Mouse (Mus musculus) adrenal gland, postnatal 14 days (tissue): ENCODE results near the gene Card10. TPM values are rescaled to one million over a fixed set of nuclear protein-coding genes. Genes with fewer than 3 reads are reported as not detected.

ENCODE experiments used
- DNase-seq: peaks from one replicate; pipeline ENCODE4 v3.0.0; 2021; ENCODE audit warnings: mixed read lengths
- total RNA-seq: library from RNA; stranded (reverse); gene quantifications from 2 replicates; pipeline ENCODE4 v1.2.3, GENCODE M21; 2021

The Card10 gene
- total RNA-seq, 1 experiment from 2014 or later: 10.6 TPM

DNA sequence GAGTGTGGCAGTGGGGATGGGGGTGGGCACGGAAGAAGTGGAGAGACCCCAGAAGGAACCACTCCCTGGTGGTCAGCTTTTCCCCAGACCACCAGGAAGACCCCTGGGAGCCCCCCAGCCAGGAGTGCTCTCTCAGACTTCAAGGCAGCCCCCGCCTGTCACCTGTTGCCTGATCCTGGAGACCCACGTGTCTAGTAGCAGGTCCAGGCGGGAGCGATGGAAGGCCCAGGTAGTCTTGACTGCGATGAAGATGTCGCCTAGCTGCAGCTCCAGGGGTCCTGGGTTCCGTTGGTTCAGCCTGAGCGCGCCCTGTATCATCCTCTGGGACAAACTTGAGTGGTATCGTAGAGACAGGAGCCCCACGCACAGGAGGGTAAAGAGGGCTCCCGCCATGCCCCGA is 30.0 kb downstream of the Card10 start:
- no peak for DNase-seq

- DNase-seq: peak; percentile 53
Observed at GRCm38 (mm10) chr15:78772368-78772763, 30.5 kb downstream of the Card10 start.

DNA sequence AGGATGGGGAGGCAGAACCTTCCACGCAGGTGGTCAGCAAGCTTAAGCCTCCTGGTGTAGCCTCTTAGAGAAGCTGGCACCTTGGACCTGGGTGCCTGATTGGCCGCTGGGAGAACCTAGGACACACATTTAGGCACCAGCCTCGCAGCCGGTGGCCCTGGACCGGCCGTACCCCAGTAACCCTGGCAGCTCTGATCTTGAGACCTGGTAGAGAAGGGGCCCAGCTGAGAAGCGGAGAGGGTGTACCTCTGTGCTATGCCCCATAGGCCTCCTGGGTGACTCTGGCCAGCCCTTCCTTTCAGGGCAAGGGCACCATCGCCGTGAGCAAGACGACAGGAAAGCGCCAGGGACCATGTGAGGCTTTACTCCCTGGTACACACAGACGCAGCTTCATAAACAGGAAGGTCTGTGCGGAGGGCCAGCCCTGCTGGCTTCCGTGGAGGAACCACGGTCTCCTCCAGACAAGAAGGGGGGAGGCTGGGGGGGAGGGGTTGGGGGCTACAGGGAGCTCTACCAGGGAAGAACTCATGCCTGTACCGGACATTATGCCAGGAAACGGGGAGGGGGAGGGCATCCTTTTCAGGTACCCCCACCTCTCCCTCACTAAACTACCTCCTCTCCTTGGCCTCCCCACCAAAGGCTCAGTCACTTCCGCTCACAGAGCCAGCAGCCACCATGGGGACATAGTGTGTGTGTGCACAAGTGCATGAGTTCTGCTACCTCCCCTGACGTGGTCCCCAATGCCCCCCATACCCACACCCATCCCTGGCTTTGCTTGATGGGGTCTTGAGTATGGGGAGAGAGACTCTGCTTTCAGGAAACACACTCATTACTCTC is 31.1 kb downstream of the Card10 start:
- peak; percentile 56 for DNase-seq

GRCm38 (mm10) chr15:78770983-78771355 is 31.9 kb downstream of the Card10 start:
- no peak for DNase-seq

DNA sequence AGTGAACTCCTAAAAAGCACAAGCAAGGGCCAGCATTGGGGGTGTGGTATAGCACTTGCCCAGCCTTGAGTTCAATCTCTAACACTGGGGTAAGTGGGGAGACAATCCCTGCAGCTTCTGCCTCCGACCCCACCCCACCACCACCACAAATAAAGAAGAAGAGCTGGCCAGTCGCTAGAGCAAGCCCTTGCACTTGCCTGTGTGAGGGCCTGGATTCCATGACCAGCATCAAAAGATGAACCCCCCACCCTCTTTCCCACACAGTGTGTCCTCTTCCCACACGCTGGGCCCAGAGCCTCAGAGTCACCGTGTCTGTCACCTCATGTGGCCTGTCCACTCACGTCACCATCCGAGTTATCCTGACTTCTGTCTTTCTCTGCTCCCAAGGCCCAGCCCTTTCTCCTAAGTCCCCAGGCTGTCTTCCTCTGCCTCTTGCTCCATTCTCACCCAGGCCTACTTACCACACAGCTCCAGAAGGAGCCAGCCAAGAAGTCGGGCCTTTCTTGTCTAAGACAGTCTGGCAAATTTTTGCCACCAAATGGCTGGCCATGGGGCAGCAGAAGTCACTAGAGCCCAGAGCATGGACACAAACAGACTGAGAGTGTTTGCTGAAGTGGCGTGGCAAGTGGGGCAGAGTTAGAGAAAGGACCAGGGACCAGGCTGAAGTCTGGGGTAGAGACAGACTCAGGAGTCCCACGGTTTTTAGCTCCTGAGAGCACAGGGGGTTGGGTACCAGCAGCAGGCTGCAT is 32.4 kb downstream of the Card10 start:
- no peak for DNase-seq

DNA sequence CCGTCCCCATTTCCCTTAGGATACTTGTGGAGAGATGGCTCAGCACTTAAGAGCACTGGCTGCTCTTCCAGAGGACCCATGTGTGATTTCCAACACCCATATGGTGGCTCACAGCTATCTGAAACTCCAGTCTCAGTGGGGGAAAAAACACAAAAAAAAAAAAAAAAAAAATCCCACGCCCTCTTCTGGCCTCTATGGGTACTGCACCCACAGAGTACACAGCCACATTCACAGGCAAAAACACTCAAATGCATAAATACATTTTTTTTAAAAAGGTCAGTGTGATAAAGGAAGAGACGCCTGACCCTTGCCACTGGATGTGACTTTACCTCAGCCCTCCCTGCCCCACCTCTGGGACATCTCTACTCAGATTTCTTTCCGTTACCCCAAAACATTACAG is 33.8 kb downstream of the Card10 start:
- DNase-seq: no peak

GRCm38 (mm10) chr15:78763704-78764103 is 39.1 kb downstream of the Card10 start:
- DNase-seq: no peak

DNA sequence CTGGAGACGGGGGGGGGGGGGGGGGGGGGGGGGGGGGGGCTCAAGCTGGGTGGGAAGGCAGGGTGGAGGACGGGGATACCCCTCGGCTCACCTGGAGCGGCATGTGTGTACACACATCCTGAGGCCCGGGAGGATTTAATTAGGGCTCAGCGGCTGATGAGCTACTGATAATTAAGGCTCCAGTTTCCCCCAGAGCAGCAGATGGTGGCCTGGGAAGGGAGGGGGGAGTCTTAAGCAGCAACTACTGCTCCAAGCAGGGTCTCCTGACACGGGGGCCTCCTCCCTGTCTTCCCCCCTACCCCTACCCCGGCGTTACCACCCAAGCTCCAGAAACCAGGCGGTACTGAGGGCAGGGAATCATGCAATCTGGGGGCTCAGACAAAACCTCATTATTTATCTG is 39.6 kb downstream of the Card10 start:
- DNase-seq: no peak

DNA sequence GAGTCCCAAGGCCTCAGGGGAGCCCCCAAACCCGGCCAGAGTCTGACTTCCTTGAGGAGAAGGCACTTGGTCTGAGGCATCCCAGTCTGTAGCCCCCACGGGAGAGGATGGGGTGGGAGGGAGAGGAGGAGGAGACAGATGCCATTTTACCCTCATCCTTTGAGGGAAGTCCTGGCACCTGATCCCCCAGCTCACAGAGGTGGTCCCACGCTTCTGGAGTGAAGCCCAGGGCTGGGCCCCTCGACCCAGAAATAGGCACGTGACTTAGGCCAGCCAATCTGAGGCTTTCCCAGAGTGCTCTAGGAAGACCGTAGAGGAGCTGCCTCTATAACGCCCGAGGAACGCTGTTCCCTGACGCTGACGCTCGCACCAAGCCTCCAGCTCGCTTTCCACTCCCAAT is 41.7 kb downstream of the Card10 start:
- no peak for DNase-seq

DNA sequence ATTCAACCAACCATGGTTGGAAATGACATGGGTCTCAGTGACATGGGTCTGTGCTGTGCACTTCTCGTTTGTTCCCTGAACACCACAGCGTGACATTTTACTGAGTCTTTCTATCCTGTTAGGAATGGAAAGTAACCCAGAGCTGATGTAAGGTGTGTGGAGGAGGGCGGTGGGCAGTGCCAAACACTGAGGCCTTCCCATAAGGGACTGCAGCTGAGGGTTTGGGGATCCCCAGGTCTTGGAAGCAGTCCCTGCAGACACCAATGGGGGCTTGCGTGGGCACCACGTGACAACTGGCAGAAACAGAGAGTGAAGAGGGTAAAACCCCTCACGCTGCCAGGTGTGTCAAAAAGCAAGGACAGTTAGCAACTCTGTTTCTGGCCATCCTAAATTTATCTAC is 44.7 kb downstream of the Card10 start:
- no peak for DNase-seq

GRCm38 (mm10) chr15:78755966-78756725 is 46.7 kb downstream of the Card10 start:
- no peak for DNase-seq

- DNase-seq: peak; percentile 55
Observed at GRCm38 (mm10) chr15:78755226-78755625, 47.6 kb downstream of the Card10 start.

DNA sequence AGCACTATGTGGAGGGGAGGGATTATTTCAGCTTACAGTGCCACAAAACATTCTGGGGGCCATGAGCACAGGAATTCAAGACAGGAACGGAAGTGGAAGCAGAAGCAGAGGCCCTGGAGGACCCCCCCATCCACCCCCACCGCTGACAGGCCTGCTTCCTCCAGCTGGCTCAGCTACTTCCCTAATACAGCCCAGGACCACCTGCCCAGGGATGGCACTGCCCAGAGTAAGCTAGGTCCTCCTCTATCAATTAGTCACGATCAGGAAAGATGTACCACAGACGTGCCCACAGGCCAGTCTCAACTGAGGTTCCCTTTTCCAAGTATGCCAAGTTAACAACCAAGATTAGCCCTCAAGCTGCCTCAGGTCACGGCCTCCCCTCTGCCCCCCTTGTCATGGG is 48.7 kb downstream of the Card10 start:
- no peak for DNase-seq

DNA sequence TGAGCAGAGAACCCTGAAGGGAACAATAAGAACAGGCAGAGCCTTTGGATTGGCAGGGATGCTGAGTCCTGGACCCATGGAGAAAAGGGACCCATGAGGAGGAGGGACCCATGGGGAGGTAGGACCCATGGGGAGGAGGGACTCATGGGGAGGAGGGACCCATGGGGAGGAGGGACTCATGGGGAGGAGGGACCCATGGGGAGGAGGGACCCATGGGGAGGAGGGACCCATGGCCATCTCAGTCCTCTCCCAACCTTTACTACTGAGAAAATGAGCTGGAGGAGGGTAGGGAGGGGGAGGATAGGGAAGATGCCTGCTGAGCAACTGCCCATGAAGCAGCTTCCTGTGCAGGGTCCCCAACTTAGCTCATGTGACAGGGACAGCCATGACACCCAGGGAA is 49.9 kb downstream of the Card10 start:
- DNase-seq: no peak

DNA sequence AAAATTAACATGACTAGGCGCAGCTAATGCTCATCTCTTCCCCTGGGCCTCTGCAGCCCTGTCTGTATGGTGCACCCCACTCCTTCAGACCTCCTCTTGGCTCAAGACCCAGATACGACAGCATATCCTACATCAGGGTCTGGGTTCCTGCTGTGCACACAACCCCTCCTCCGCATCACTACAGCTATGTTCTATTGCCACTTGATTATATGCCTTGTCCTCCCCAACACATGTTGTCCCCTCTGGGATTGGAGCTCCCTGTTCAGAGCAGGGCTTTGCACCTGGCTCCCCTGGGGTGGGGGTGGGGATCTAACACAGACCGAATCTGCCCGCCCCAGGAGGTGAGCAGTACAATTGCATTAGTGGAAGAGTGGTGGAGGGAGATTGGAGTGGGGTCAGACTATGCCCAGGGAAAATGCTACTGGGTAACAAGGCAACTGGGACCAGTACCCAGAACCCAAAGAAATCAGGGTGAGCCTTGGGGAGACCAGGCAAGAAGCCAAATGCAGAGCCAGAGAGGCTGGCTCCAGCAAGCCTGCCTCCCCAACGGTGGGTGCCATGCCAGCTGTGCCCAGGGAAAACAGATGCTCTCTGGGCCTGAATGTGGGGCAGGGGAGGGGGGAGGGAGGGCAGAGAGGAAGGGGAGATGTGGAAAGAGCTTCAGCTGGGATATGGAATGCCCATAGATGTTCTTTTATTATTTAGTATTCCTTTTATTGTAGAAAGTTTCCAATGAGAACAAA is 52.1 kb downstream of the Card10 start:
- DNase-seq: no peak

DNA sequence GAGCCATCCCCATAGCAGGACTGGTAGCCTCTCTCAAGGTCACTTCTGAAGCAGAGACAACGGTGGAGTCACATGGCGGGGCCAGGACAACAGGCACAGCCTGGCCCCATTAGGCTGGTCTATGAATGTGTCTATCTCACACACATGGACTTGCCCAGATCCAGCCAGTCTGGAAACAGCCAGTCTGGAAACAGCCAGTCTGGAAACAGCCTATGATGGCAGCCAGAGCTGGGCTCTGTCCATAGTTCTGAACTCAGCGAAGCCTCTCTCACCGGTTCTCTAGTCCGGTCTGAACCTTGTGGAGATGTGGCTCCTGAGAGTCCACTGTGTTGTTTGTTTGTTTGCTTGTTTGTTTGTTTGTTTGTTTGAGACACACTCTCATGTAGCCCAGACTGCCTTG is 53.0 kb downstream of the Card10 start:
- DNase-seq: peak; percentile 57

DNA sequence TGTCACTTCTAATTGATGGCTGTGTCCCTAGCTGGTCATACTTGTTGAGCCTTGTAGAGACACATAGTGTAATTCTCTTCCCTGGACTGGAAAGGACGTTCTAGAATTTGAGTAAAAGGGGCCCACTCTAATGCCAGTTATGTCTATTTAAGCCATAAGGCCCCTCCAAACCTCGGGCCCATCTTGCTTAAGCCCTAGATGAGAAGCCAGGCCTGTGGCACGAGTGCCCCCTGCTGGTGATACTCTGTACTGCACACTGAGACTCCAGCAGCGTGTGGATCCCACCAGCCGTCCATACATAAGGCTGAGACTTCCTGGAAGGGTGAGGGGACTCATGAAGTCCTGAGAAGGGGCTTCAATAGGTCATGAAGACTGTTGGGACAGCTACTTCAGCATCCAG is 58.6 kb downstream of the Card10 start:
- DNase-seq: peak; percentile 88

DNA sequence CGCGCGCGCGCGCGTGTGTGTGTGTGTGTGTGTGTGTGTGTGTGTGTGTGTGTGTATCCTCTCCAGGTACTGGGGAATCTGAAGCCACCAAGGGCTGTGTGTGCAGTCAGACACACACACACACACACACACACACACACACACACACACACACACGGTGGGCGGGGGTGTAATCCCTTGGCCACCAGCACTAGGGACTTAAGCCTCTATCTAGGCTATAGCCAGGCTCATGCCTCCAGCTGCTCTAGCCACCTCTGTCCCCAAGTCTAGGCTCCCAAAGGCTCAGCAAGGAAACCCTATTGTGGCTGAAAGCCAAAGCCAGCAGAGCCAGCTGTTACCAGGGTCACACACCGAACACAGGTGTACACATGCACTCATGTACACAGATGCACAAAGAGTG is 60.0 kb downstream of the Card10 start:
- no peak for DNase-seq

GRCm38 (mm10) chr15:78740662-78741061 is 62.2 kb downstream of the Card10 start:
- DNase-seq: no peak

DNA sequence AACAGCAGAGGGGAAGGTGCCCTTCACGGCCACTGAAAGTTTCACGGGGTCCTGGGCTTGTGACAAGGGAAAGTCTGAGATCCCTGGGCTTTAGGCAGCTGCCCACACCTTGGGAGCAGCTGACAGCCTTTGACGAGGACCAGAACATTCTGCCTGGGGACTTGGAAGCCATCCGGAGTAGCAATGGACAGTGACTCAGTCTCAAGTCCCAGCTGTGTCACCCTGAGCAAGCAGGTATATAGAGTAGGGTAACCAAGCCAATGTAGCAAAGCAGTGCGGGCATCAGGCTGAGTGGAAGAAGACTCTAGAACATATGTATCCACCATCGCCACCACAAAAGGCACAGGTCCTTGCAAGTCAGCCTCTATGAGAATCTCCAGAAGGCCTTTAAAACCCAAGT is 65.7 kb downstream of the Card10 start:
- no peak for DNase-seq

GRCm38 (mm10) chr15:78736681-78737100 is 66.2 kb downstream of the Card10 start:
- peak; percentile 56 for DNase-seq

DNA sequence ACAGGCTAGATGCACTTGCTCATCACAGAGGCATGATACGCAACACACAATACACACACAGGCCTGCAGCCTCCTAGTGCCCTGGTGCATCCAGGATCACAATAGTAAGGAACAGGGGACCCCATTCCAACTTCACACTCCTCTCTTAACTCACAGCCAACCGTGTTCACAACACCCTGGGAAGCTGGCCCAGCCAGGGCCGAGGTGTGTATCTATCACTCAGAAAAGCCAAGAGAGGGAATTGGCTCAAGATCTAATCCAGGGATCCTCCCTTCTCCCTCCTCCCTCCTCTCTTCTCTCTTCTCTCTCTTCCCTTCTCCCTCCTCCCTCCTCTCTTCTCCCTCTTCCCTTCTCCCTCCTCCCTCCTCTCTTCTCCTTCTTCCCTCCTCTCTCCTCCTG is 66.7 kb downstream of the Card10 start:
- no peak for DNase-seq
